Mouse (Mus musculus) layer of hippocampus, postnatal 10 days (tissue): ENCODE results near the gene Gm10271. TPM values are rescaled to one million over a fixed set of nuclear protein-coding genes. Genes with fewer than 3 reads are reported as not detected.

Experiments
- DNase-seq, 2 experiments: peaks; one replicate each; pipeline ENCODE4 v3.0.0; 2021; ENCODE audit warnings: low spot score in 2 of 2
- total RNA-seq, 2 experiments: library from RNA; stranded (reverse); gene quantifications; 2 replicates each; pipeline ENCODE4 v1.2.3; 2021

The Gm10271 gene
- total RNA-seq, 2 experiments from 2014 or later, result not detected

DNA sequence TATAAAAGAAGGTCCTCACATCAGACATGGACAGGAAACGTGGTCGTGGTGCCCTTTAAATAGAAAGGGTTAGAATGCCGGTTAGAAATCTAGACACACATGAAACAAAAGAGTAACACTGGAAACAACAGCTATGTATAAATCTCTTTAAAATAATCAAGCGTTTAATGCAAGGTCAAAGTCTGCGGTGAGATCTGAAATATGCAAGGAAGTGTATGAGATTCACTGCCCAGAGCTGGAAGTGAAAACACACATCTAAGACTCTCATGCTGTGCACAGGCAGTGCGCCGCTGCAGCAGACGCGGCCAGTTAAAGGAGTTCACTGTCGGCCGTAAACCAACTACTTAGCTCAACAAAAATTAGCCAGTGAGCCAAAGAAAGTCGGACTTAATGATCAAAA is 37.4 kb downstream of the Gm10271 start:
- DNase-seq, result no peak

DNA sequence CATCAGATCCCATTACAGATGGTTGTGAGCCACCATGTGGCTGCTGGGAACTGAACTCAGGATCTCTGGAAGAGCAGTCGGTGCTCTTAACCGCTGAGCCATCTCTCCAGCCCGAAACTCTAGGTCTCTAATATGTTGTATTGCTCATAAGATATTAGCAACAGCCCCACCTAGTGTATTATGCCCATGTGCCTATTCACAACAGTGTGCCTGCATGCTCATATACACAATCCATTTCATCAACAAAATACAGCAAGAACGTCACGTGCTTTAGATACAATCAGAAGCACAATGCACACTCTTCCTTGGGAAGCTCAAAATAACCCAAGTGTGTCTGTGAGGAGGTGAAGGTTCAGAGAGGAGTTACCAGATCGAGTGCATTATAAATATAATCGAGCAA is 38.6 kb downstream of the Gm10271 start:
- DNase-seq, result no peak

DNA sequence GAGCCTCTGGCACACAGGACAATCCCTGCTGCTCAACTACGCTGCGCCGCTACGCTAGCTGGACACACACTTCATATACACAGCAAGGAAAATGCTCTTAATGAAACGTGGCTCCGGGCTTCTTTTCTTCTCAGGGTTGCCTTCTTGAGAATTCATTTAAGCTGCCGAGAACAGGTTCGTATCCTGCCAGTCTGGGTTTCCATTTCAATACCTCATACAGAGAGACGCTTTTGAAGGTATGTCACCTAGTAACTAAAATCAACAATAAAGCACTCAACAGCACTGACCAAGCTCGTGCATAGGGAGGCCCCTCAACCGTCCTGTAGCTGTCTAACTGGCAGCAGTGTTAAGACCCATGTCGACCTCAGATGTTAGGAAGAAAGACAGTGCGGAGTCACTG is 40.0 kb downstream of the Gm10271 start:
- no peak for DNase-seq

DNA sequence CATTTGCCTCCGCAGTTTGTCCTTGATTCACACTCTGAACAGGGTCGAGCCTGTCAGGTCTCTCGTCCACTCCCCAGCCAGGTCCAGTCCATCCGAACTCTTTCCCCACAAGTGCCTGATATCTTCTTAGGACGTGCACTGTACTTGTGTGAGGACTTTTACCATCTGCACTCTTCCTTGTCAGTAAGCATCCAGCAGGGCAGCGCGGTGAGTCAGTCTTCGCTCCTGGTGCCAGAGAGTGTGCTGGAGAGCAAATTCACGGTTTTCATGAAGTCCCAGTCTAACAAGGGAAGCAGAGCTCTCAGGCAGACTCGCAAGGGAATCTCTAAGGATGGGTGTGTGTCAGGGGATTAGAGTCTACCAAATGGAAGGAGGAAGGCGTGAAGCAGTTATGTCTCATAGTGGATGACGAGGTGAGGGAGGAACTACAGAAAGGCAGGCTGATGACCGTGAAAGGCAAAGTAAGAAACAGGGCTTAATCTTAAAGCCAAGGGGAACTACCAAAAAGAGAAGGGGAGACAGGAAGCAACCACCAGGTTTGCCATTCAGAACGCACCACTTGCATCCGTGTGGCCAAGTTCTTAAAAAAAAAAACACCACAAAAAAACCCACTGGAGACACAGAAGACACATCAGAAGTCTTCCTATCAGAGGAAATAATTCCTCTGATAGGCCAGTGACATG is 40.8 kb downstream of the Gm10271 start:
- no peak for DNase-seq

DNA sequence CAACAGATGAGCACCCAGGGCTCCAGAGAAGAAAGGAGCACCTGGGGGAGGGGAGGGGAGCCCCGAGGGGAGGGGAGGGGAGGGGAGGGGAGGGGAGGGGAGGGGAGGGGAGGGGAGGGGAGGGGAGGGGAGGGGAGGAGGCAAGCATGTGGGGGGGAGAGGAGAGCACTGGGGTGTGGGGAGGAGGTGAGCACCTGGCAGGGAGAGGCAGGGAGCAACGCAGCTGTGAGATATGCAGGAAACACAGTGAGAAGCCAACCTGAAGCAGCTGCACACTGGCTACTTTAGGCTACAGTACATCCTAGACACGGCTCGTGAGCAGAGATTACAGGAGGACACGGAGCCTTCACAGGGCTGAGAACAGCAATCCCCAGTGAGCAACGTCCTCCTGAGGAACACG is 41.5 kb downstream of the Gm10271 start:
- DNase-seq, result no peak

DNA sequence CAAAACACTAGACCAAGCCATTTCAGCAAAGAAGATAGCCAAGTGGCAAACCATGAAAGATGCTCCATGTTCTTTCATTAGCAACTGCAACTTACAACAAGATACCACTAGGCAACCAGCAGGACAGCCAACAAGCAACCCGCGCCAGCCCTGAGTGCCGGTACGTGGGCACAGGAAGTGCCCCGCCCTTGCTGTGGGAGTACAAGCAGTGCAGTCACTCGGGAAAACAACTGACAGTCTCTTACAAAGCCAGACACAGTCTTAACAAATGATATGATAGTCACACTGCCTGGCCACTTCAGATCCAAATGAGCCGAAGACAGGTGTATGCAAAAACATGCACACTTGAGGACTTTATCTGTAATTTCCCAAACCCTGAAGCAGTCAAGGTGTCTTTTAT is 41.9 kb downstream of the Gm10271 start:
- no peak for DNase-seq

DNA sequence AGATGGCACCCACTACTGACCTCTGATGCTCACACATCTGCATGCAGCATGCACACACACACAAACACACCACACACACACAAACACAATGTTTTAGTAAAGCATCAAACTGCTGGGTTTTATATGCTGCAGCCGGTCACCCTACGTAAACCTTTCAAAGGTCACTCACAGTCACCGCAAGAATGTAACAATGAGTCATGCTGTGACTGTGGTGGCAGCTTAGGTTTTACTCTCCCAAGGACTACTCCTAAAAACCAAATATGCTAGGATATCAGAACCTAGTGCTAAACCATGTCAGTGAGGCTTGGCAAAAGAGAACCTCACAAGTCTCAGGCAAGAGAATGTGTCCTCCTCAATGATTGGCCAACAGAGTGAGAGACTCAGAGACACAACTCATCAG is 43.6 kb downstream of the Gm10271 start:
- DNase-seq, result no peak

DNA sequence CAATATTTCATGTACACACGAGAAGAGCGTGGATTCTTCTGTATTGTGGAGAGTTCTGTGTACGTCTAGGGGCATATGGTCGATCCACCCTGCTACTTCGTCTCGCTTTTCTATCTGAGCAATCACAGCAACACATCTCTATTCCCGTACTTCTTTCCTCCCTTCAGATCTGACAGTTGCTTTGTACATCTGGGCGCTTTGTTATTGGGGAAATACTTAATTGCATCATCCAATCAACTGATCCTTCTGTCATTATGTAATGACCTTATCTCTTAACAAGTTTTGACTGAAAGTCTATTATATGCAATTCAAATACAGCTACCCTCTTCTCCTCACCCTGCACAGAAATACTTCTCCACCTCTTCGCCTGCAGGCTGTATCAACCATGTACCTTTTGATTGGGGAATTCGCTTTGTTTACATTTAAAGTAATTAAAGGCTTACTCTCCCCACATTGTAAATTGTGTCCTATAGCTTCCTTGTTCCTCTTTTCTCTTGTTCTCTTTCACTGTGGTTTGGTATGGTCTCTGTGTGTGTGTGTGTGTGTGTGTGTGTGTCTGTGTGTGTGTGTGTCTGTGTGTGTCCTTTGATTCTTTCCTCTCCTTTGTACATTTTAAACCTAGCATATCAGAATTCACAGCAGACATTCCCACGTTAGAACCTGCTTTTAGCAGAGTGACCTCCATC is 45.8 kb downstream of the Gm10271 start:
- DNase-seq, result no peak

DNA sequence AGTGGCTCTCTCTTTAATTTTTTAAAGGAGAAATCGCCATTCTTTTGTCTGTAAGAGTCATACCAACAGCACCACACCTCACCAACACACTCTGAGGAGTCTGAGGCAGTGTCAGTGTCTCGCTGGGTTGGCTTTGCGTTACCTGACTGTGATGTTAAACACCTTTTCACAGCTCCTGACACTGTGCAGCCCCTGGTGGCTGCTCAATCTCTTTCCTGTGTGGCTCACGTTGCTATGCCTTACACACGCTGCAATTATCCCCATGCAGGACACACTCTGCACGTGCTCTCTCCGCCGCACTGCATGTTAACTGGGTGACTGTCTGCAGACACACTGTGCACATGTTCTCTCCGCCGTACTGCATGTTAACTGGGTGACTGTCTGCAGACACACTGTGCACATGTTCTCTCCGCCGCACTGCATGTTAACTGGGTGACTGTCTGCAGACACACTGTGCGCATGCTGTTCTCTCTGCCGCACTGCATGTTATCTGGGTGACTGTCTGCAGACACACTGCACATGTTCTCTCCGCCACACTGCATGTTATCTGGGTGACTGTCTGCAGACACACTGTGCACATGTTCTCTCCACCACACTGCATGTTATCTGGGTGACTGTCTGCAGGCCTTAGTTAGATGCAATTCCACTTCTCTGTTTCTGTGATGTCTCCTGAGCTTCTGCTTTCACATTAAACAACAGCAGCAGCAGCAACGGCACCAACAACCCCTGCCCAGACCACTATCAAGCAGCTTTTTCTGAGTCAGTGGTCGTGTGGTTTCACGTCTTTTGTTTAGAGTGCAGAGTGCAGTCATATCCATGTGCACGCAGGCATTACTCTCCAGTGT is 48.5 kb downstream of the Gm10271 start:
- DNase-seq, result no peak

DNA sequence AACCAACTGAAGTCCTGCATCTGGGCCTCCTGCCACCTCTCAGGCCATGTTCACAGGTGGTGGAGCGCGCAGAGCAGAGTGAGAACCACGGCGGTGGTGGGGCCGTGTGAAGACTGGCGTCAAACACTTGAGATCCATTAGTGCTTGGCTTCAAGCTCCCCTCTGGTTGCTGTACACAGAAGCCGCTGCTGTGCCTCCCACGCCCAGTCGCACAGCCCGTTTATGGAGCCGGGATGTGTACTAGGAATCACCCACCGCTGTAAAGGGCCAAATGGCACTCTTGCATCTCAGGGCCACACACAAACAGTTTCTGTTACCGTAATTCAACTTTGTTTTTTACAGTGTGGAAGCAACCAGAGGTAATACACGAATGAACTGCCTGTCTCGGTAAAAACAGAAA is 50.2 kb downstream of the Gm10271 start:
- DNase-seq, result no peak

DNA sequence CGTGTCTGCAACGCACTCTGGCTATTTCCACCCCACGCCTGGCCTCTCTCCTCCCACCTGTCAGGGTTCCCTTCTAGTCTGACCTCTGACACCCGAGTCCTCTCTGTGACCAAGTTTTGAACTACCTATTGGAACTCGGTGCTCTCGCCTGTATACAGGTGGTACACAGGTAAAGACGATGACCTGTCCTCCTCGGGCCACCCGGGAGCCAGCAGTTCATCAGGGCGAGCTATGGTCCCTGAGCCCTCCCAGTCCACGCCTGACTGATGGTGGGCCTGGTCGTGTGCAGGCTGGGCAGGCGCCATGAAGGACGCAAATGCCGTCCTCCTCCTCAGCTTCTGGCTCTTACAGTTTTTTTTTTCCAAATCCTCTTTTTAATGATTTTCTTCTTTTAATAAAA is 51.0 kb downstream of the Gm10271 start:
- DNase-seq, result no peak

DNA sequence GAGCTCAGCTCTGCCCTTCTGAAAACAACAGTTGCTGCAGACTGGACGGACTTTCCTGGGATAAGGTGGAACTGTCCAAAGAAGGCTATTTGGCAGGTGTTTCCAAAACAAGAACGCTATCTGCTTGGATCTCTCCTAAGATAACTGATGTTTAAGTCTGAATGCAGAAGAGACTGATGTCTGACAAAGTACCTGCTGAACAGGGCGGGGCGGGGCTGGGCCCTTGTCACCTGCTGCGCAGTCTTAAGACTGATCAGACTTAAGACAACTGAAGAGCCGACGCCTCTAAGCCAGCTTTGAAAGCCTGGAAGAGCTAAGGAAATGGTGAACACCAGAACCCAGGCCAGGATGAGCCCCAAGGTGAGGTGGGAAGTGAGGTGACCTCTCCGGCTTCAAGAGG is 51.8 kb downstream of the Gm10271 start:
- no peak for DNase-seq

DNA sequence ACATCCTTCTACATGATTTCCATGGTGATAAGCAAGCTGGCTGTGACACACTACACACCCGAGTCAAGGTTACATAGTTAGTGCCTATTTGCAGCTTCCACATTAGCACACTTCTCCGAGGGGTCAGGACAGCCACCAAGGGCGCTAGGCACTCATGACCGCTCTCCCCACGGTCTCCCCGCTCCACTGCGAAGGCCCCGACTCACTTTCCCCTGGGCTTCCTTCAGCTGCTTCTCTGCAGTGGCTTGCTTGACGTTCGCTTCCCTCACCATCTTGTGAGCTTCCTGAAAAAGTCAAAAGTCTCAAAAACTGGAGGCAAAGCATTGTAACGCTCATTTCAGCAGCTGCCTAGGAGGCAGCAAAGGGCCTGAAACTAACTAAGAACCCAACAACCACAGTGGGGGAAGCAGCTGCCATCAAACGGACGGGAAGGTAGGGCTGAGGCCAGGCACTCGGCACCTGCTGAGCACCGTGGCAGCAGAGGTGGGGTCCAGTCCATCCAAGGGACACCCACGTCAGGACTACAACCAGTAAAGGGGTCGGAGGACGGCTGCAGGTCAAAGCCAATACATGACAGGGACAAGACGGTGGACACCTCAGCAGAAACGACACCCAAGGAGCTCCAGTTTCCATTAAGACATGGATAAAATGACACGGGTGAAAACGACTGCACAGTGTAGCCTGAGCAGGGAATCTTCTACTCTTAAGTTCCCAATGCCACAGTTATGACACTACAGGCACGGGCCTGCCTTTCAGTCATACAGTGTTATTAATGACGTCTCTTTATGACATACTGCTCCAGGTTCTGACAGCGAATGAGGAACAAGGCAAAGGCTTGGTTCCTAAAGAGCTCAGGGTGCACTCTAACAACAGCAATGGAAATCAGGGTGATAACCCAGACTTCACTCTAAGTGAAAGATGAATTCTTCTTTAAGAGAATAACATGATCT is 52.8 kb downstream of the Gm10271 start:
- no peak for DNase-seq

DNA sequence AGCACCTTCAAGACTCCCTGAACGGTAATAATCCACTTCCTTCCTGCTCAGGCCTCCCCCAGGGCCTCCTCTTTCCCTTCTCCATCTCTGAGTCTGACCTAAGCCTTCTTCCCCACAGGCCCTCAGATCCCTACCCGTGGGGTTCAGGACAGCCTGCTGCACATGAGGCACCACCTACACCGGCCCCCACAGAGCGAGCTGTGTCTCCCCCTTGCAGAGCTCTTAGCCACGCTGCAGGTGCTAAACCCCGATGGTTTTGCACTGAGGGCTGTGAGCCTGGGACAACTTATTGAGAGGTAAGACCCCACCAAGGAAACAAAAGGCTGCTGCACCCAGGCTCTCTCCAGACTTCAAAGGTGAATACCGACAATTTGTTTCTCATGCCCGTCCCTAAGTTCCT is 55.8 kb downstream of the Gm10271 start:
- no peak for DNase-seq

DNA sequence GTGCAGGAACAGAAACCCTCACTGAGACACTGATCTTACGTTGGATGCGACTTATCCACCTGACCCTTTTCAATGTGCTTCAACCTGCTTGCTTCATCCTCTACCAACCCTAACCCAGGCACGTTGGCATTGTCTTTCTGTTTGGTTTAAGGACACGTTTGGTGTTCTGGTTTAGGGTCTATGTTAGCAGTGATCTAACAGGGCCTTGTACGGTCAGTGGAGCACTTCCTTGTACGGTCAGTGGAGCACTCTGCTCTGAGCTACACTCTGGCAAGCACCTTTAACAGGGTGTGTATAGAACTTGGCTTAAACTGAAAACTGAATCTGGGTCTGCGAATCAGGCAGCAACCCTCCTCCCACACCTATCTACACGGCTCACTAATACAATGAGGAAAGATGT is 57.1 kb downstream of the Gm10271 start:
- no peak for DNase-seq

DNA sequence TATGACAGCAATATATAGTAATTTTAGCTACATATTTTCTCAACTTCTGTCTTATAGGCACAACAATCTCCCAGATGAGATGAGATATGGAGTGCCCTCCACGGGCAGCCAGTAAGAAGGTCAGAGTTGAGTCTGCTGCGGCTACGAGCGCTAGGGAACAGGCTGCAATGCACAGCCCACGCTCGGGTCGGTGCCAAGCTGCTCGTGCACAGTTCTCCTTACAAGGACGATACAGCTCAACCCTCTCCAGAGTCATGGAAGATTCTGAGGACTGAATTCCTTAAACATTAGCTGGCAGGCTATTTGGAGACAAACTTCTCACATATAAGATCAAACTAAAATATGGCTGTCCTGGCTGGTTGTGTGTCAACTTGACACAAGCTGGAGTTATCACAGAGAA is 57.8 kb downstream of the Gm10271 start:
- DNase-seq, result no peak

DNA sequence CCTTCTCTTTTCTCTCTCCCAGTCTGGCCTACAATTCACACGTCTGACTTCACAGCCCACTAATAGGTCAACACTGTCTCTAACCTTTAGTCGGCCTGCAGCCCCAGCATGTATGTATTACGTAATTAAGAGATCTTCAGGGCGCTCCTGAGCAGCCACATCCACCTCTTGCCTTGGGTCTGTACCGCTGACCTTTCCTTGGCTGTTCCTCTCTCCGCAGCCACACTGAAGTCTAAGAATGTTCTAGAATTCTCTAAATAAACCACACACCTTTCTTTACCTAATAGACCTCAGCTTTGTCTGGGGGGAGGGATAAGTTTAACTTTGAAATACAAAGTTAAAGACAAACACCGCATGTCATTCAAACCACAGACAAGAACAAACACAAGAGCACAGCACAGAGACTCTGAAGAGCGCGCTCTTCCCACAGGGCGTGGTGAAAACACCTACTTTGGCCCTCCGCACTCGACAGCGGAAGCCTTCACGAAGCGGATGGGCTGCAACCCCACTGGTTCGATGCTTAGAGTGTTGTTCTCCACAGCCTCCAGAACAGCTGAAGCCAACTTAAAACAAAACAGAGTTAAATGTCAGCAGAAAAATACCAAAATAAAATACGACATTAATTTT is 58.6 kb downstream of the Gm10271 start:
- no peak for DNase-seq

DNA sequence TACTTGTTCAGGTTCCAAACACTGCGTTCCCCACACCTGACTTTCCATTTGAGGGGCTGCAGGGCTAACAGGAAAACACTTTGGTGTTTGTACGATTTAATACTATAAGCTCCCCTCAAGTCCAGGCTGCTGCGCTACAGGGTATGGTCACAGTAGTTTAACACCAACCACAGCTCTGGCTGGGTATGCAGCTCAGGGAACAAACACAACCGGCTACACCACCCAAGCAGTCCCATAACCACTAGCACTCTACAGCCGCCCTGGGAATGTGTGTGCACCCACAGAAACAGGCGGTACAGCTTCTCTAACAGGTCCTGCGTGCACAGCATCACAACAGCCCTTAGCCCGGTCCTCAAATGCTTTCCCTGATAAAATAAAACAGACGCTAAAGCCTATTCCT is 59.6 kb downstream of the Gm10271 start:
- DNase-seq, result no peak

DNA sequence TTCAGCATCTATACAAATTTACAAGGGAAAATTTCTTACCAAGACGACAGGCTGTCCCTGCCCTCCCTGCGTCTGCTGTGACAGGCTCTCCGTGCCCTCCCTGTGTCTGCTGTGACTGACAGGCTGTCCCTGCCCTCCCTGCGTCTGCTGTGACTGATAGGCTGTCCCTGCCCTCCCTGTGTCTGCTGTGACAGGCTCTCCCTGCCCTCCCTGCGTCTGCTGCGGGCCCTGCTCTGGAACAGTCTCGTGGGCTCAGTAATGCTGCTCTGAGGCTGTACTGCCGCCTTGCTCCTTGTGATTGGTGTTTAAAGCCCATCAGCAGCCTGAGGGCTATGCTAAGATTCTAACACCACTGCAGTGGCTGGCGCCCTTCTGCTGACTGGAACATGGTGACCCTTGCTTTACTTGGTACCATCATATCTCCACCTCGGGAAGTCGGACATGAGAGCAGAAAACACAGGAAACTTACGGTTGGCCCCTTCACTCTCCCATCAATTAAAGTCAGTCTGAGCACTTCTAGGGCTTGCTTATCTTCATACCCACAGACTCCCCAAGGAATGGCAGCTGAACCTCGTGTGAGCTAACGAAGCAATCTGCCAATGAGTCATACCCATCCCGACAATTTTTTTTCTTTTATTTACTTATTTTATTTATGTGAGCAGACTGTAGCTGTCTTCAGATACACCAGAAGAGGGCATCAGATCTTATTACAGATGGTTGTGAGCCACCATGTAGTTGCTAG is 63.3 kb downstream of the Gm10271 start:
- no peak for DNase-seq
